Mouse (Mus musculus): ENCODE data around the gene Scgb1b15. TPM values are rescaled to one million over a fixed set of nuclear protein-coding genes. Genes with fewer than 3 reads are reported as not detected.
"Not testable (repeated sequence)": the region's sequence is repeated elsewhere in the genome, so short reads cannot be mapped to it uniquely, and the experiment has no call there.

The Scgb1b15 gene
- total RNA-seq (2014; rRNA removed) (not detected in 2 replicates), polyA plus RNA-seq (2015; fragmentation: Nextera tagmentation; extraction: Ambion mirVana) (not detected in 2 replicates)

DNA sequence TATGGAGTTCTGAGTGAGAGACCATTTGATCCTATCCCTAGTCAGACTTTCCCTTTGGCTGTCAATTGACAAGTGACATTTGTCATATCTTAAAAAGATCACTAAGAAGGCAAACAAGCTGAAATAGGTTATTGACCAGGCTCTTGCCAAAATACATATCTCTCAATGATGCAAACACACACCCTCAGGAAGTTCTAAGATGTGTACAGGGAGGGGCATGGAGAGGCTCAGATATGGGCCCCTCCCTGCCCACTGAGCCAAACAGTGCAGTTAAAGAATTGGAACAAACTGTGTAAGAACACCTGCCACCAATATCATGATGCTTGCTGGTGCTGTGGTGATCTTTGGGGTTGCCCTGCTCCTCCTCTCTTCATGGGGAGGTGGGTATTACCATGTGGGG is at the start of gene Scgb1b15:
Gene Scgb1b15, plus strand, starts transcription at position 301 of the 400 bp plus-strand sequence.
- DNase-seq (ENCODE audit: low spot score); H3K9me3 ChIP-seq (ENCODE audit: low read length); H3K36me3 ChIP-seq (ENCODE audit: insufficient read depth, low read length); H3K27ac ChIP-seq (ENCODE audit: low read depth, low read length); H3K4me3 ChIP-seq (ENCODE audit: low read depth, low read length); H3K27me3 ChIP-seq (ENCODE audit: insufficient read depth, low read length); H3K9ac ChIP-seq (replicated peaks; ENCODE audit: low read length, poor library complexity, severe bottlenecking); ATAC-seq (ENCODE audit: low FRiP score); H3K4me2 ChIP-seq (ENCODE audit: low read depth, low read length, poor library complexity, severe bottlenecking); H3K4me1 ChIP-seq (ENCODE audit: insufficient read depth, low read length): not testable (repeated sequence)

DNA sequence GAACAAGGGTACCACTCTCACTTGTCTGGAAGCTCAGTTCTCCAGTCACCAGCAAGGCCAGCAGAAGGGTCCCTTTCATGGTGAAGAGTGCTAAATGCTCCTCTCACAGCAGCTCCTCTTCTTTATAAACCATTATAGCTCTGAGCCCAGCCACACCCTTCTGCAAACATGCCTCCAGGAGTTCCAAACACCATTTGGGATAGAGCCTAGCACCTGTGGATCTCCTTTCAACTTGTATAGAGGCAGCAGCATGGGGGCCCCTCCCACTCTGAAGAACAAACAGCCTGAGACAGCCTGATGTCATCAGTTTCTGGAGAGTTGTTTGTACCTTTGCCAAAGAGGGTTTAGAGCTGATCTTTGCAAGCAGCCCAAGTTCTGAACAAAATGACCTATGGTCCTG is 6.8 kb upstream of the Scgb1b15 start, which contains the start of gene Scgb2b15:
Gene Scgb2b15, minus strand, starts transcription at position 101 of the 400 bp plus-strand sequence.
- H3K9me3 ChIP-seq (ENCODE audit: low read length); H3K27ac ChIP-seq (ENCODE audit: low read depth, low read length); H3K4me3 ChIP-seq (ENCODE audit: low read depth, low read length); DNase-seq (ENCODE audit: low spot score); H3K36me3 ChIP-seq (ENCODE audit: insufficient read depth, low read length); H3K4me2 ChIP-seq (ENCODE audit: low read depth, low read length, poor library complexity, severe bottlenecking); H3K27me3 ChIP-seq (ENCODE audit: insufficient read depth, low read length); ATAC-seq (ENCODE audit: low FRiP score); H3K4me1 ChIP-seq (ENCODE audit: insufficient read depth, low read length); H3K9ac ChIP-seq (replicated peaks; ENCODE audit: low read length, poor library complexity, severe bottlenecking): not testable (repeated sequence)

Other genes starting within 250 kb of the Scgb1b15 start
- not detected in 2 replicates for gene Scgb2b15, start 6.9 kb upstream of the Scgb1b15 start, total RNA-seq (2014; rRNA removed)
- not detected in 2 replicates for gene Scgb2b15, start 6.9 kb upstream of the Scgb1b15 start, polyA plus RNA-seq (2015; fragmentation: Nextera tagmentation; extraction: Ambion mirVana)
- gene Scgb2b17, start 220.0 kb downstream of the Scgb1b15 start, total RNA-seq (2014; rRNA removed) = not detected in 2 replicates
- gene Scgb2b17, start 220.0 kb downstream of the Scgb1b15 start, polyA plus RNA-seq (2015; fragmentation: Nextera tagmentation; extraction: Ambion mirVana) = not detected in 2 replicates
- gene Scgb1b17, start 226.9 kb downstream of the Scgb1b15 start, total RNA-seq (2014; rRNA removed) = not detected in 2 replicates
- not detected in 2 replicates for gene Scgb1b17, start 226.9 kb downstream of the Scgb1b15 start, polyA plus RNA-seq (2015; fragmentation: Nextera tagmentation; extraction: Ambion mirVana)